In the genomic region with DNA sequence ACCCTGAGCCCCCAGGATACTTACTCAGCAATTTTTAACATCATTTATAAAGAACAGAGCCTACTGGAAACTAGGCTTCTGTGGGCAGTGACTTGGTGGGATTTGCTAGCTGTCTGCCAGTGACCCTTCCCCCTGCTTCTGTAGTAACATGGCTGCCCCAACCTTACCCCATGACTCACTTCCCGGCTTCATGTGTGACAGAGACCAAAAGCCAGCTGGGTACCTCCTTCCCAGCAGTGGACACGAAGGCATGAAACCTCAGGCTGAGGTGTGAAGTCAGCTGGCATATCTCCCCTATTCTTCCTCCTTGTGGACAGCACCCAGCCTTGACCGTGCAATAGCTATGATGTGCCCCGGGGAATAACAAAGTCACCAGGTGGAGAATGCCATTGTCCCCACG, we compare ENCODE assay signal across 25 mouse cellular contexts. TPM values are rescaled to one million over a fixed set of nuclear protein-coding genes. Genes with fewer than 3 reads are reported as not detected.
DNase-seq lines count a peak whose midpoint lies in the region; TF ChIP-seq lines count a peak whose summit lies in the region.
"Had no signal": no experiment of that assay in that cellular context is flagged by ENCODE, and none has a peak within 500 bp of the region (broad histone marks: within the 10 kb centered on the region; RNA-seq: fewer than 3 reads in every experiment).

No protein-coding gene starts in this region.

- no peak overlapping the region for H3K4me2 ChIP-seq in CH12.LX (ENCODE audit: insufficient read depth, low read depth, poor library complexity, severe bottlenecking)
- H3K4me2 ChIP-seq: embryonic facial prominence, embryonic 12.5 days; forebrain, embryonic 12.5 days; forebrain, embryonic 15.5 days; heart, embryonic 13.5 days; hindbrain, embryonic 14.5 days had no signal

- H3K4me1 ChIP-seq in CH12.LX (ENCODE audit: control insufficient read depth in 1 of 2, insufficient read depth in 2 of 2) = peaks cover 12 to 34% of the 10 kb centered on the region in 2 experiments
- peaks cover 30% of the 10 kb centered on the region for H3K4me1 ChIP-seq in small intestine, adult 2 months (ENCODE audit: control insufficient read depth, insufficient read depth, insufficient read length, low read length)

- peaks cover 0 to 2% of the 10 kb centered on the region in 2 experiments for H3K36me3 ChIP-seq in CH12.LX (replicated peaks in 1 of 2; ENCODE audit: control insufficient read depth in 1 of 2, insufficient read depth in 1 of 2, low read length in 1 of 2)
- no peaks in the 10 kb centered on the region for H3K36me3 ChIP-seq in small intestine, adult 2 months (ENCODE audit: control insufficient read depth, insufficient read depth, low read length)
- H3K36me3 ChIP-seq: embryonic facial prominence, embryonic 12.5 days; forebrain, embryonic 12.5 days; forebrain, embryonic 15.5 days; heart, embryonic 13.5 days had no signal

- peaks cover 23% of the 10 kb centered on the region for H3K27me3 ChIP-seq in CH12.LX (replicated peaks)
- H3K27me3 ChIP-seq in small intestine, adult 2 months (ENCODE audit: control insufficient read depth, insufficient read depth, low read length) = no peaks in the 10 kb centered on the region
- H3K27me3 ChIP-seq: embryonic facial prominence, embryonic 12.5 days; forebrain, embryonic 15.5 days had no signal

- no peak for TF ChIP-seq EP300 in CH12.LX (IDR thresholded peaks at IDR 0.05; ENCODE audit: low read length)

- in situ Hi-C loops in CH12.LX (cut with MboI; ENCODE audit: low pct_ligation_motif_present, low pct_unique_long_range_greater_than_20kb, low sequenced_read_pairs) = no loop called here

- peak; percentile 2 for DNase-seq in gastrocnemius, adult 2 months
- no peak for DNase-seq in gastrocnemius, postnatal 4 days (ENCODE audit: low spot score in 2 of 2)
- peak; percentile 63 for DNase-seq in 416B (ENCODE audit: low read depth)
- no peak for DNase-seq in CH12.LX (ENCODE audit: extremely low read depth)
- DNase-seq in spleen, postnatal 10 days (ENCODE audit: low spot score in 2 of 2) = no peak
- DNase-seq: adrenal gland, adult 2 months; adrenal gland, postnatal 14 days; cerebellum, adult 11 months; cerebellum, adult 8-10 months; cerebellum, postnatal 14 days; gastrocnemius, postnatal 10 days; gastrocnemius, postnatal 36 days; heart, adult 18-20 months; heart, postnatal 14 days; heart, postnatal 4 days had no signal

- no peak overlapping the region for H3K27ac ChIP-seq in gastrocnemius, adult 2 months
- H3K27ac ChIP-seq in CH12.LX (ENCODE audit: insufficient read depth, low read depth) = no peak overlapping the region
- H3K27ac ChIP-seq in small intestine, adult 2 months (ENCODE audit: insufficient read depth, low read depth, low read length) = peak overlapping the region; percentile 63; the same call in 1 of the 2 replicates
- H3K27ac ChIP-seq: embryonic facial prominence, embryonic 12.5 days; forebrain, embryonic 12.5 days; heart, embryonic 13.5 days had no signal

- H3K9me3 ChIP-seq in CH12.LX (replicated peaks; ENCODE audit: low read length) = peaks cover 4% of the 10 kb centered on the region
- H3K9me3 ChIP-seq: embryonic facial prominence, embryonic 12.5 days; forebrain, embryonic 12.5 days; forebrain, embryonic 15.5 days; G1E; heart, embryonic 13.5 days had no signal

- TF ChIP-seq POLR2A in CH12.LX (IDR thresholded peaks at IDR 0.05; ENCODE audit: low read depth, low read length) = no peak
- no peak for TF ChIP-seq POLR2A in small intestine, adult 2 months (IDR thresholded peaks at IDR 0.05; ENCODE audit: low read depth, low read length)

- WGBS in small intestine, adult 2 months = 71% methylated on average over 5 of the region's 5 CpGs

- no peak for TF ChIP-seq CTCF in gastrocnemius, adult 2 months (IDR thresholded peaks at IDR 0.05)
- TF ChIP-seq CTCF in CH12.LX (conservative IDR thresholded peaks at IDR 0.05 in 1 of 2, IDR thresholded peaks at IDR 0.05 in 1 of 2; ENCODE audit: low read depth in 2 of 2, low read length in 2 of 2) = no peak
- TF ChIP-seq CTCF in small intestine, adult 2 months (IDR thresholded peaks at IDR 0.05; ENCODE audit: extremely low read depth, insufficient read length, insufficient replicate concordance, low read depth, low read length) = no peak

- intact Hi-C loops in gastrocnemius, adult 2 months (cut with DNase I) = no loop called here

- H3K4me3 ChIP-seq in gastrocnemius, adult 2 months = no peak overlapping the region
- no peak overlapping the region for H3K4me3 ChIP-seq in CH12.LX (replicated peaks in 1 of 3; ENCODE audit: low read depth in 2 of 3, low read length in 2 of 3, poor library complexity in 1 of 3)
- H3K4me3 ChIP-seq in small intestine, adult 2 months (ENCODE audit: low read depth, low read length) = no peak overlapping the region
- H3K4me3 ChIP-seq: embryonic facial prominence, embryonic 12.5 days; erythroblast, embryonic 14.5 days; forebrain, embryonic 12.5 days; forebrain, embryonic 15.5 days; heart, embryonic 13.5 days had no signal

- no peaks in the 10 kb centered on the region for H3K79me2 ChIP-seq in CH12.LX (replicated peaks; ENCODE audit: control insufficient read depth, extremely low read depth, insufficient read depth, poor library complexity, severe bottlenecking)

- dilution Hi-C loops in CH12.LX (cut with MboI; ENCODE audit: extremely low pct_ligation_motif_present, extremely low pct_unique_long_range_greater_than_20kb, low sequenced_read_pairs) = no loop called here

- H3K9ac ChIP-seq in CH12.LX (ENCODE audit: insufficient read depth, low read depth) = no peak overlapping the region
- H3K9ac ChIP-seq: embryonic facial prominence, embryonic 12.5 days; forebrain, embryonic 12.5 days; forebrain, embryonic 15.5 days; heart, embryonic 13.5 days; hindbrain, embryonic 14.5 days had no signal

- no peak for TF ChIP-seq RAD21 in CH12.LX (IDR thresholded peaks at IDR 0.05; ENCODE audit: low read depth, low read length)

TF ChIP-seq in CH12.LX, 34 proteins besides CTCF, POLR2A, EP300 and RAD21:
- TF ChIP-seq CHD1 (IDR thresholded peaks at IDR 0.05; ENCODE audit: low read depth, low read length) (no peak), MAFK (IDR thresholded peaks at IDR 0.05; ENCODE audit: insufficient replicate concordance, low read length) (0 out of 2 replicates have a peak, but pooled peaks have one; percentile 9)

RNA-seq across cellular contexts. Expression of a gene that starts 2.5 kb away (rescaled TPM):
- total RNA-seq in gastrocnemius, adult 2 months (2021) = 10 to 100 TPM; 12.8 to 15.0 TPM
- total RNA-seq in gastrocnemius, postnatal 4 days (2021) = 10 to 100 TPM; 27.1 to 36.9 TPM
- total RNA-seq in CH12.LX (2012; rRNA removed) (11.7 and 13.2 TPM in 2 replicates), CH12.LX (2014; rRNA removed) (9.0 and 9.6 TPM in 2 replicates)
- 8.4 and 10.1 TPM in 2 replicates for polyA plus RNA-seq in CH12.LX (2012; ENCODE audit: insufficient read length, low read depth)
- polyA plus RNA-seq in small intestine, adult 2 months (2012; rRNA removed) = 34.3 and 66.1 TPM in 2 replicates

RNA-seq across cellular contexts. Expression of a gene that starts 39.8 kb away (rescaled TPM):
- total RNA-seq in gastrocnemius, adult 2 months (2021) = not detected
- under 1 TPM in 1 of 2 experiments, not detected in 1; 0.29 TPM for total RNA-seq in gastrocnemius, postnatal 4 days (2021)
- not detected in 2 replicates for total RNA-seq in CH12.LX (2012; rRNA removed)
- not detected in 2 replicates for total RNA-seq in CH12.LX (2014; rRNA removed)
- not detected in 2 replicates for polyA plus RNA-seq in CH12.LX (2012; ENCODE audit: insufficient read length, low read depth)
- polyA plus RNA-seq in small intestine, adult 2 months (2012; rRNA removed) = not detected in 2 replicates
- total RNA-seq: adrenal gland, adult 2 months; adrenal gland, postnatal 14 days; gastrocnemius, postnatal 36 days; heart, adult 18-20 months; heart, postnatal 14 days; heart, postnatal 4 days had no signal
- polyA plus RNA-seq: adrenal gland, adult 2 months; erythroblast, embryonic 14.5 days; G1E; inflammation-experienced regulatory T-cells, adult 6 months; Patski had no signal

RNA-seq across cellular contexts. Expression of a gene that starts 41.1 kb away (rescaled TPM):
- 10 to 100 TPM; 19.6 to 20.6 TPM for total RNA-seq in gastrocnemius, adult 2 months (2021)
- total RNA-seq in gastrocnemius, postnatal 4 days (2021) = 10 to 100 TPM; 20.8 to 23.4 TPM
- total RNA-seq in CH12.LX (2012; rRNA removed) (45.5 and 49.3 TPM in 2 replicates), CH12.LX (2014; rRNA removed) (41.6 and 55.3 TPM in 2 replicates)
- 35.2 and 57.8 TPM in 2 replicates for polyA plus RNA-seq in CH12.LX (2012; ENCODE audit: insufficient read length, low read depth)
- 103 and 171 TPM in 2 replicates for polyA plus RNA-seq in small intestine, adult 2 months (2012; rRNA removed)

RNA-seq across cellular contexts. Expression of a gene that starts 59.3 kb away (rescaled TPM):
- total RNA-seq in gastrocnemius, adult 2 months (2021) = 1 to 10 TPM; 2.3 TPM
- total RNA-seq in gastrocnemius, postnatal 4 days (2021) = 1 to 10 TPM; 5.3 to 6.0 TPM
- not detected in 2 replicates for total RNA-seq in CH12.LX (2012; rRNA removed)
- not detected in 2 replicates for total RNA-seq in CH12.LX (2014; rRNA removed)
- polyA plus RNA-seq in CH12.LX (2012; ENCODE audit: insufficient read length, low read depth) = not detected in 2 replicates
- 0.34 and 0.35 TPM in 2 replicates for polyA plus RNA-seq in small intestine, adult 2 months (2012; rRNA removed)
- polyA plus RNA-seq: erythroblast, embryonic 14.5 days; G1E; inflammation-experienced regulatory T-cells, adult 6 months had no signal

Comparison
In these comparisons a context has a peak if more than half of its experiments do, and no peak if none do; other contexts are left out.
1. DNase-seq: peak in gastrocnemius, adult 2 months (single experiment) and 416B (single experiment); none in gastrocnemius, postnatal 4 days (0 of 2), CH12.LX (single experiment) and spleen, postnatal 10 days (0 of 2).